Mouse (Mus musculus) intestine, postnatal 0 days (tissue): ENCODE results near the gene Tas2r122. TPM values are rescaled to one million over a fixed set of nuclear protein-coding genes. Genes with fewer than 3 reads are reported as not detected.
"Not testable (repeated sequence)": the region's sequence is repeated elsewhere in the genome, so short reads cannot be mapped to it uniquely, and the experiment has no call there.

ENCODE experiments used
- ATAC-seq: fragments of 200-750 bp; cut with Nextera tagmentation; 2 replicates; pipeline ENCODE4 v1.8.0; 2017; ENCODE audit warnings: mild to moderate bottlenecking, moderate TSS enrichment, moderate library complexity
- H3K27ac ChIP-seq: fragments of 300-500 bp; sonication (generic); 2 replicates; pipeline ENCODE4 v1.5.1; 2014; ENCODE audit warnings: mild to moderate bottlenecking, low read depth, low read length, moderate library complexity
- H3K27me3 ChIP-seq: fragments of 300-500 bp; sonication (generic); replicated peaks from 2 replicates; pipeline ENCODE4 v1.6.1; 2014; ENCODE audit warnings: low read length, mixed read lengths; ENCODE audit not compliant: control insufficient read depth, insufficient read depth
- H3K36me3 ChIP-seq: fragments of 300-500 bp; sonication (generic); 2 replicates; pipeline ENCODE4 v1.6.1; 2014; ENCODE audit warnings: mild to moderate bottlenecking, moderate library complexity; ENCODE audit not compliant: control insufficient read depth, insufficient read depth
- H3K4me1 ChIP-seq: fragments of 300-500 bp; sonication (generic); replicated peaks from 2 replicates; pipeline ENCODE4 v1.6.1; 2014; ENCODE audit warnings: antibody characterized with exemption, low read length, mixed read lengths; ENCODE audit not compliant: control insufficient read depth, insufficient read depth
- H3K4me2 ChIP-seq: fragments of 300-500 bp; sonication (generic); replicated peaks from 2 replicates; pipeline ENCODE4 v1.6.1; 2014; ENCODE audit warnings: low read depth, mild to moderate bottlenecking, moderate library complexity
- H3K4me3 ChIP-seq: fragments of 300-500 bp; sonication (generic); 2 replicates; pipeline ENCODE4 v1.5.1; 2014; ENCODE audit warnings: low read depth, low read length
- H3K9ac ChIP-seq: fragments of 300-500 bp; sonication (generic); 2 replicates; pipeline ENCODE4 v1.6.1; 2014; ENCODE audit warnings: mild to moderate bottlenecking, low read depth, low read length
- H3K9me3 ChIP-seq: fragments of 300-500 bp; sonication (generic); 2 replicates; pipeline ENCODE4 v1.6.1; 2016; ENCODE audit warnings: mixed run types; ENCODE audit not compliant: control insufficient read depth
- CTCF ChIP-seq: sonication (generic); IDR thresholded peaks from 2 replicates; pipeline ENCODE4 v1.5.1; 2016; ENCODE audit warnings: low read depth, mild to moderate bottlenecking, control low read depth, antibody characterized with exemption, moderate library complexity
- WGBS: fragments of 180-500 bp; shearing (Covaris S2); extraction: QIAGEN DNeasy Blood & Tissue Kit; methylation state at CpG from one replicate; pipeline ENCODE4 v1.1.7; 2014; 5-methylcytosine and 5-hydroxymethylcytosine counted together
- polyA plus RNA-seq: library from polyadenylated mRNA; unstranded; fragments of >200 nt; fragmentation: Nextera tagmentation; extraction: Ambion mirVana; gene quantifications from 2 replicates; pipeline ENCODE4 v1.2.1, GENCODE M21; 2015

Tas2r122 gene
- polyA plus RNA-seq: not detected in 2 replicates

DNA sequence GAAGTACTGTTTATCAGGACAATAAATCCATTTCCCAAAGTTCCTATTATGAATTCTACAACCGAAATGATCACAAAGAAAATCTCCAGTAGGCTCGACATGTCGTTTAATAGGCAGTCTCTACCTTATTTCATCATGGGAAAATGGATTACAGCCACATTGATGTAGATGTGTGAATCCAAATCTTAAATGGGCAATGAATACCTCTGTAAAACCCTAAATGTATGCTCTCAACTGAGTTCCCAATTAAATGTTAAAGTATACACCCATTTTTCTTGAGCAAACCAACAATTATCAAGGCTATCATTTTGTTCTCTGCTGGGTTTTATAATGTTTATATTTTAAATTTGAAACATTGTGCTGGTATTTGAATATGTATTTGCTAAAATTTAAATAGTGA is at the start of gene Tas2r122:
TSS of gene Tas2r122 (minus strand) at position 101 of the 400 bp plus-strand sequence.
- no peak for ATAC-seq
- H3K9me3 ChIP-seq: no peaks in the 10 kb centered on the region
- no peaks in the 10 kb centered on the region for H3K27me3 ChIP-seq
- H3K36me3 ChIP-seq: no peaks in the 10 kb centered on the region
- no peak for TF ChIP-seq CTCF
- H3K9ac ChIP-seq: no peak within 1 kb of the TSS
- no peak within 1 kb of the TSS for H3K27ac ChIP-seq
- H3K4me2 ChIP-seq: no peak within 1 kb of the TSS
- 78% methylated on average over 3 of the region's 3 CpGs for WGBS
- H3K4me3 ChIP-seq: no peak within 1 kb of the TSS
- H3K4me1 ChIP-seq: no peaks in the 10 kb centered on the region

DNA sequence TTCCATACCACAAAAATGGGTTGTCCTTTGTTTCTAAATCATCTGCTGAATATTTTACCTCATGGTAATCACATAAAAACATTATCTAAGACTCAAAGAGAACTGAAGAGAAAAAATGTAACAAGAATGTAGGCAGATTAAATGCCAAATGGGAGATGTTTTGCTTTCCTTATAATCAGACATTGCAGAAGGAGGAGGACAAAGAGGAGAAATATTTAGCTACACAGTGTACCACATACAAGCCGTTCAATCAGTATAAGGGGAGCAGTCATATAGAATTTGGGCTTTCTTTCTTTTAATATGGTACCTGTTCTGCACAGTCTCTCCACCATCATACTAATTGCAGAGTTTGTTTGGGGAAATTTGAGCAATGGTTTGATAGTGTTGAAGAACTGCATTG is 42.7 kb upstream of the Tas2r122 start, which contains the start of gene Tas2r124:
TSS of gene Tas2r124 (plus strand) at position 301 of the 400 bp plus-strand sequence.
- Histone ChIP-seq H3K9me3 (no peaks in the 10 kb centered on the region), H3K27me3 (no peaks in the 10 kb centered on the region), H3K4me2 (no peak within 1 kb of the TSS), H3K4me1 (no peaks in the 10 kb centered on the region), H3K4me3 (no peak within 1 kb of the TSS), H3K36me3 (no peaks in the 10 kb centered on the region), H3K27ac (no peak within 1 kb of the TSS), H3K9ac (no peak within 1 kb of the TSS)
- ATAC-seq: no peak
- WGBS: 74% methylated on average over 1 of the region's 1 CpGs
- TF ChIP-seq CTCF: no peak

DNA sequence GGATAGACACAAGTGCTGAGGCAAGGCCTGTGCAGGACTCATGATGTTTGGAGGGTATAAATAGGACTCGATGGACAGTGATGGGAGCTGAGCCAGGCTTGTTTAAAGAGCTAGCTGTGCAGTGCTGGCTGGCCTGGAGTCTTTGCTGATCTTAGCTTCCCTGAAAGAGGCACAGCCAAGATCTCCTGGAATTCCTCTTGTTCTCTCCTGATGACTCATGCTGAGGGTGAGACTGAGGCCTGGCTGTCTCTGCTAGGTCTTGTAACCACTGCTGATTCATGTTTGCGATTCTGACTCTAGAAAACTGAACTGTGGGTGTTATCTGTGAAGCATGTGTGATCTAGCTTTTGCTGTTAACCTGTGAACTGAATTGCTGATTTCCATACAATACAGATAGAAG is 38.5 kb upstream of the Tas2r122 start:
- TF ChIP-seq CTCF: no peak
- no peak overlapping the region for H3K9ac ChIP-seq
- H3K36me3 ChIP-seq: no peaks in the 10 kb centered on the region
- no peak overlapping the region for H3K27ac ChIP-seq
- no peak overlapping the region for H3K4me3 ChIP-seq
- WGBS: 77% methylated on average over 2 of the region's 2 CpGs
- H3K27me3 ChIP-seq: no peaks in the 10 kb centered on the region
- no peaks in the 10 kb centered on the region for H3K4me1 ChIP-seq
- no peak overlapping the region for H3K4me2 ChIP-seq
- no peaks in the 10 kb centered on the region for H3K9me3 ChIP-seq
- no peak for ATAC-seq

DNA sequence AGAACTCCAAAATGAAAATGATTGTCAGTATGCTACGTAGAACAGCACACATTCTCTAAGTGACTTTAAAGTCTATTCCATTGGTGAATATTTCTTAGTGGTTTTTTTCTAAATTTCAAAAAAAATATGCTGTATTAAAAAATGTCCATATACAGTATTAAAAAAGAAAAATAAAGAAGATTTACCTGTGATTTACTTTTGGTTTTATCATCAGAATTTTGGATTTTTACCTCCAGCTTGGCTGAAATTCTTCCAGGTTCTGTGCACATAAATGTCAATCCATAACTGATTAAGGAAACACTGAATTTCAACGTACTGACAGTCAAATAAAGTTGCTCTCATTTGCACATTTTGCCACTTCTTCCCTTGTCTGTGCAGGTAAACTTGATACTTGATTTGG is 26.2 kb upstream of the Tas2r122 start, which contains the start of gene Tas2r115:
TSS of gene Tas2r115 (minus strand) at position 101 of the 400 bp plus-strand sequence.
- H3K4me3 ChIP-seq: no peak within 1 kb of the TSS
- H3K9me3 ChIP-seq: no peaks in the 10 kb centered on the region
- 59% methylated on average over 2 of the region's 2 CpGs for WGBS
- no peak within 1 kb of the TSS for H3K27ac ChIP-seq
- H3K36me3 ChIP-seq: no peaks in the 10 kb centered on the region
- no peak within 1 kb of the TSS for H3K9ac ChIP-seq
- TF ChIP-seq CTCF: no peak
- H3K4me1 ChIP-seq: no peaks in the 10 kb centered on the region
- ATAC-seq: no peak
- no peaks in the 10 kb centered on the region for H3K27me3 ChIP-seq
- no peak within 1 kb of the TSS for H3K4me2 ChIP-seq

DNA sequence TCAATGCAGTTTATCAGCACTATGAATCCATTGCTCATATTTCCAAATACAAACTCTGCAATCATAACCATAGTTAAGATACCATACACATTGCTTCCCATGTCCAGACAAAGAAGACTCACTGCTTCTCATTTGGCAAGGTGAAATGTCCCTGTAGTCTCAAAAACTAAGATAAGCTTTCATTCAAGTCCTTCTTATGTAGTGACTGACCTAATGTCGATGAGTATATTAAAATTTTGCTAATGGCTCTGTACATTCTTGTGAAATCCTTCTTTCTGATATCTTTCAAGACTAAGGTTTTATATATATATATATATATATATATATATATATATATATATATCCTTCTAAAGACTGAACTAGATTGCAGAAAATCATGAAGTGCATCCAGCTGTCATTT is 10.8 kb downstream of the Tas2r122 start, which contains the start of gene Tas2r121:
TSS of gene Tas2r121 (minus strand) at position 101 of the 400 bp plus-strand sequence.
- H3K4me3 ChIP-seq: no peak within 1 kb of the TSS
- H3K9ac ChIP-seq: no peak within 1 kb of the TSS
- no peak within 1 kb of the TSS for H3K27ac ChIP-seq
- H3K36me3 ChIP-seq: no peaks in the 10 kb centered on the region
- no peaks in the 10 kb centered on the region for H3K9me3 ChIP-seq
- TF ChIP-seq CTCF: no peak
- no peaks in the 10 kb centered on the region for H3K4me1 ChIP-seq
- no peaks in the 10 kb centered on the region for H3K27me3 ChIP-seq
- no peak for ATAC-seq
- 81% methylated on average over 1 of the region's 1 CpGs for WGBS
- no peak within 1 kb of the TSS for H3K4me2 ChIP-seq

DNA sequence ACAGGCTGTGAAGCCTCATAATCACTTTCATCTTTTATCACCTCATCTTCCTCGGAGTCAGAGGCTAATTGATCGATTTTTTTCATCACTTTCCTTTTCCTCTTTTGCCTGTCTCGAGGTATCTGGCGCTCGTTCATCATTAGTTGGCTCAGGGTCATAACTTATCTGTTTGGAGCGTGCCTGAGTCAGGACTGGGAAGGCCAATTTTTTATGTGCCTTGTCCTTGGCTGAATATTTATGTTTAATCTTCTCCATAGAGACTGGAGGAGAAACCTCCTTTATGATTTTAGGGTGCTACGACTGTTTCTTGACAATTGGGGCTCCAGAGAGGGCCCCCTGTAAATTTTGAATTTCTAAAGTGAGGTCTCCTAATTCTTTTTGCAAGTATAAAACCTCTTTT is 20.1 kb downstream of the Tas2r122 start:
- WGBS: 81% methylated on average over 7 of the region's 7 CpGs
- not testable (repeated sequence) for H3K9ac ChIP-seq, H3K27me3 ChIP-seq, H3K4me1 ChIP-seq, H3K4me2 ChIP-seq, H3K36me3 ChIP-seq, H3K4me3 ChIP-seq, H3K27ac ChIP-seq, ATAC-seq, H3K9me3 ChIP-seq

Other genes with a start within 250 kb of the Tas2r122 start
- not detected in 2 replicates for gene Prh1, start 142.1 kb downstream of the Tas2r122 start, polyA plus RNA-seq
- gene Prp2, start 116.0 kb downstream of the Tas2r122 start, polyA plus RNA-seq: not detected in 2 replicates
- gene A630073D07Rik, start 60.4 kb downstream of the Tas2r122 start, polyA plus RNA-seq: not detected in 2 replicates
- gene Tas2r120, start 55.0 kb downstream of the Tas2r122 start, polyA plus RNA-seq: not detected in 2 replicates
- gene Tas2r121, start 10.9 kb downstream of the Tas2r122 start, polyA plus RNA-seq: not detected in 2 replicates
- not detected in 2 replicates for gene Tas2r115, start 26.1 kb upstream of the Tas2r122 start, polyA plus RNA-seq
- gene Tas2r124, start 42.8 kb upstream of the Tas2r122 start, polyA plus RNA-seq: not detected in 2 replicates
- not detected in 2 replicates for gene Tas2r102, start 50.2 kb upstream of the Tas2r122 start, polyA plus RNA-seq
- not detected in 2 replicates for gene Tas2r136, start 66.2 kb upstream of the Tas2r122 start, polyA plus RNA-seq
- not detected in 2 replicates for gene Tas2r117, start 90.9 kb upstream of the Tas2r122 start, polyA plus RNA-seq
- not detected in 2 replicates for gene Tas2r123, start 135.2 kb upstream of the Tas2r122 start, polyA plus RNA-seq
- not detected in 2 replicates for gene Tas2r116, start 143.5 kb upstream of the Tas2r122 start, polyA plus RNA-seq
- gene Tas2r110, start 156.1 kb upstream of the Tas2r122 start, polyA plus RNA-seq: not detected in 2 replicates
- gene Tas2r113, start 181.1 kb upstream of the Tas2r122 start, polyA plus RNA-seq: not detected in 2 replicates
- gene Tas2r125, start 197.7 kb upstream of the Tas2r122 start, polyA plus RNA-seq: not detected in 2 replicates
- gene Tas2r129, start 239.2 kb upstream of the Tas2r122 start, polyA plus RNA-seq: not detected in 2 replicates
- gene Tas2r131, start 246.0 kb upstream of the Tas2r122 start, polyA plus RNA-seq: not detected in 2 replicates